Mouse (Mus musculus) gastrocnemius, postnatal 4 days (tissue): ENCODE data around the gene Galnt2. TPM values are rescaled to one million over a fixed set of nuclear protein-coding genes. Genes with fewer than 3 reads are reported as not detected.

Experiments used
- DNase-seq, 2 experiments: peaks; one replicate each; pipeline ENCODE4 v3.0.0; 2021 to 2022; ENCODE audit warnings: low spot score in 2 of 2, mixed read lengths in 2 of 2
- total RNA-seq, 2 experiments: library from RNA; stranded (reverse); gene quantifications; 2 replicates each; pipeline ENCODE4 v1.2.3; 2021

The Galnt2 gene
- total RNA-seq, 2 experiments from 2014 or later: 47.4 to 54.6 TPM

DNA sequence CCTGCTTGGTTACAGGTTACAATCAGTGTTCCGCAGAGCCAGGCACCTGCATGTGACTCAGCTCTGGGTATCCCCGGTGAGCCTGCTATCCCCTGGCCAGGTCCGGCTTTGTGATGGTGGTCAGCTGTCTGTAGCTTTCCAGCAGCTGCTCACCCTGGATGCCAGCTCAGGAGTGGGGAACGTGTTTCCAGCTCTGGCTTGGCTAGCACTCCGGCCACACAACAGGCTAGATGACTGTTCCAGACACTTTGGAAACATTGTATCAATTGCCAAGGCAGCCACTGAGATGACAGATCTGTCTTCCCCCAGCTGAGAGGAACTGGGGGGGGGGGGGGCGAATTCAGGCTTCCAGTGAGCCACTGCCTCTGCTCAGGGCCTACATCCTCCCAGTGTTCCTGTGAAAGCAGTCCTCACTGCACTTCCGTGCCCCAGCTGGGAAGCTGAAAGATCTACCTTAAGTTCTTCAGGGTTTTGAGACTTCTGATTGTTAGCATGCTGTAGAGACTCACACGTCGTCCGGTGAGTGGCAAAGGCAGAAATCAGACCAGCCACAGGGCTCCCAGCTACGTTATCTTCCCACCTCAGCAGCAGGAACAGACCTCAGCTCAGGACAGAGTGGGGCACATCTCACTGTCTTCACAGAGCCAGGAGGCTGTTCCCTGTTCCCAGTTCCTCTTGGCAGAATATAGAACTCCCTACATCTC lies 87.6 kb downstream of the Galnt2 start:
- peak in 1 of 2 experiments; percentile 43 for DNase-seq

DNA sequence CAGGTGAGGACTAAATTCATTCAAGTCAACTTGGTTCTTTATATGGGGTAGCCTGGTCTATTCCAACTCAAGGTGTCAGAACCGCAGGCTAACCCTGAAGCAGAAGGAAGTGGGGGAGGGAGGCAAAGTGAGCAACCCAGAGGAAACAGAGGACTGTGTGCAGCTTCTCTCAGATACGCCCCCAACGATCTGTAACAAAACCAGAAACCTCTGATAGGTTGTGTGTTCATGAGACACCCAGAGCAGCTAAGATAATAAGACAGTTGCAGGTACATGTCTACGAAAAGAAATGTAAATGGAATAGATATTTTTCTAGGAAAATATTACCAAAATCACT lies 88.1 kb downstream of the Galnt2 start:
- DNase-seq: no peak

DNA sequence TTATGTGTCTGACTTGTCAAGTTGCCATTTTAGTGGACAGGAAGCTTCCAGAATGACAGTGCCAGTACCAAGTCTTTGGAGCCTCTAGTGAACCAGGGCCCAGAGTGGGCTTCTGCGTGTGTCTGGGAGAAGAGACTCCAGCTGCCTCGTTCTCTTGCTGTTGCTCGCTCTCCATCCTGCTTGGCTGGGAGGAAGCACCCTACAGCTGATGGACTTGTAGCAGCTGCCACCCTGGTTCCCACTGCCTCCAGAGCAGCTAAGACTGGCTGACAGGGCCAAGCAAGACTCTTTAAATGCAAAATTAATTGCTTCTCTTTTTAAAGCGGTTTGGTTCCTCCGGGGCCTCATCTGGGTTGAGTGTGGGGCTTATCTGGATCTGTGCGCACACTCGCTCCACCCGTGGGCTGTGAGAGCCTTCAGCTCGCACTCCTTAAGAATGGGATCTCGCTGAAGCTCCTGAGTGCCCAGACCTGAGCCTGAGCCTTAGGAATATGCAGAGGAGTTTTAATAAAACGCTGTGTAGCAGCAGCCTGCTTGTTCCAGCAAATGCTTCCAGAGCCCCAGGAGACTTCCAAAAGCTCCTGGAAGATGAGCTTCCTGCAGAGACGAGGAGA lies 90.1 kb downstream of the Galnt2 start:
- no peak for DNase-seq

DNA sequence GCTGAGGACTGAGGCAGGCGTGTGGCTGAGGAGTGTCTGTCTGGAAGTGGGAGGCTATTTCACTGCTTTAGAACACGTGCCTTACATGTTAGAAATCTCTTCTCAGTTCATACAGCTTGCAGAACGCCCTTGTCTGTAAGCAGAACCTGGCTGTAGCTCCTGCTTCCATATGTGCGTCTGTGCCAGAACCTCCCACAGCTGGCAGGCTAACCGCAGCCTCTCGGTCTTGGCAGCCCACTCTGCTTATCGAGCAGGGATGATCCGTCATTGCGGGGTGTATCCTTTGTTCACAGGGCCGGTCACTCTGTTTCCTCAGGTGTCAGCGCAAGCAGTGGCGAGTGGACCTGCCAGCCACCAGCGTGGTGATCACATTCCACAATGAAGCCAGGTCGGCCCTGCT lies 92.2 kb downstream of the Galnt2 start:
- DNase-seq: no peak

DNA sequence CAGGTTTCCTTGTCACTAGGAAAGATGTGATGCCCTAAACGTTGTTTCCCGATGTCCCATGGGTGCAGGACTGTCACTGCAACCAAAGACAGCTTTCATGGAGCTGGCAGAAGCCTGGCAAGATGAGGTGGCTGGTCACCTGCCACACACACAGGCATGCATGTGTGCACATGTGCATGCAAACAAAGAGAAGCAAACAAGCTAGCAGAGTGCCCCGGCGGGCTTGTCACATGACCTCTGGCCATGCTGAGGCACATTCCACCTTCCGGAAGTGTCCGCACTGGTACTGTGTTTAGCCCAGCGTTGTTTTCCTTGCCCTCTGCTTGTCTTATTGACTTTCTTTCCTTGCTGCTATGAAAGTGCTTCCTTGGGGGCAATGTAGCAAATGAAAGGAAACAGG lies 97.1 kb downstream of the Galnt2 start:
- no peak for DNase-seq

DNA sequence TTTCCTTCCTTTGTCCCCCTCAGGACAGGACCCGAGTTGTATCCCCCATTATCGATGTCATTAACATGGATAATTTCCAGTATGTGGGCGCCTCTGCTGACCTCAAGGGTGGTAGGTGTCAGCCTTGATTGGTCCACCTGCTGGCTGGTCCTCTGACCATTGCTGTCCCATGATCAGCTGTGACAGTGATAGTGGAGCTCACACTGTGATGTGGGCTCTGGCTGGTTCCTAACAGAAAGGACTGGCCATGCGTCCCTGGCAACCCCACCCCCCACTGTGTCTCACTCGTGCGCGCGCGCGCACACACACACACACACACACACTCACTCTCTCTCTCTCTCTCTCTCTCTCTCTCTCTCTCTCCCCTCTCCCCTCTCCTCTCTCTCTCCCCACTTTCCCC lies 98.5 kb downstream of the Galnt2 start:
- no peak for DNase-seq

DNA sequence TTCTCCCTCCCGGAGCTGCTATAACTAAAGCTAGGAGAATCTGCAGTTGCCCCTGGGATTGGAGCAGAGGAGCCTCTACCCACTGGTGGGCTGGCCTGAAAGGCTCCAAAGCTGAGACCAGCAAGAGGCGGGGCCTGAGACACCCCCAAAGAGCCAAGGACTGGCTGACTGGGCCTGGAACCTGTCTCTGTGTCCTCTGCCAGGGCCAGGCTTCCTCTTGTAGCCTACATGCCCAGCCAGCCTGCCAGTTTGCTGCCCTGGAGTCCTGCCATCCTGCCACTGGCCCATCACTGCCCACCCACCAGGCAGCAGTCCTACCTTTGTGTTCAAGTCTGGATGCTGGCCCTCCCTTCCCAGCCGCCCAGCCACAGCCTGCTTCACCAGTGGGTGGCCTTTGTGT lies 99.2 kb downstream of the Galnt2 start:
- no peak for DNase-seq

DNA sequence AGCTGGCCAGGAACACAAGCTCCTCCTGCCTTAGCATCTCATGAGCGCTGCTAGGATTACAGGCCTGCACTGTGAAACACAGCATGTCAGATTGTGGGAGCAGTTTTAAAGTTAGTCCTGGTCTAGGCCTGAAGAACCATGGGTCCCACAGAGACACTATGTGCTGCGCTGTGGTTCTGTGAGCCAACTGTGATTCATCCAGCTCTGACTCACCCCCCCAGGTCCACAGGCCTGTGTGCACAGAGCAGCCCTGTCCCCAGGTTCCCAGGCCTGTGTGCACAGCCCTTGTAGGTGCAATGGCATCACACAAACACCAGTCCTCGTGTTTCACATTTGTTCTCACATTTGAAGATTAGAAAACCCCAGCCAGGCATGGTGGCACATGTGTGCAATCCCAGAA lies 99.9 kb downstream of the Galnt2 start:
- no peak for DNase-seq

DNA sequence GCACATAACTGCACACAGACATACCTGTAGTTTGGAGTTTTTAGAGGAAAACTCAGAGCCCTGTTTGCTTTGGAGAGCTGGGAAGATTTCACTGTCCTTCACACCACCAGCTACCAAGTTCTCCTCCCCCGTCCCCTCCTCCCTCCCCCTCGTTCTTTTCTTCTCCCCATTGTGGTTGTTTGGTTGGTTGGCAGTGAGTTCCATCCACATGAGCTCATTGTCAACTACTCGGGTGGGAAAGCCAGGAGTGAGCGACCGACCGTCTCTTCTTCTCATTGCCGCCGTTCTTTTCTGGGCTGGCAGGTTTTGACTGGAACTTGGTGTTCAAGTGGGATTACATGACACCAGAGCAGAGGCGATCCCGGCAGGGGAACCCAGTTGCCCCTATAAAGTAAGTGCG lies 100.5 kb downstream of the Galnt2 start:
- DNase-seq: no peak

DNA sequence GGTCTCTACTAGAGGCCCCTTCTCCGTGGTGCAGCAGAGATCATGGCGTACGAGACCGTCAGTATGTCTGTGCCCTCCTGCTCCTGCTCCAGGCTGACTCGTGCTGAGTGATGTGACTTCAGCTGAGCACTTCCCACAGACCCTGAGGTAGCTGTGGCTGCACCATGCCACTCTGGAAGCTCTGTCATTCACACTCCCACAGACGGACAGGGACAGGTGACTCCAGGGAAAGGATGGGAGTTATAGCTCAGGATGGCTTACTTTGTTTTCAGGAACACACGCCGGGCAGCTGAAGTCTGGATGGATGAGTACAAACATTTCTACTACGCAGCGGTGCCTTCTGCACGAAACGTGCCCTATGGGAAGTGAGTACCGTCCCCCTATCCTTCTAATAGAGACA lies 105.1 kb downstream of the Galnt2 start:
- DNase-seq: no peak

DNA sequence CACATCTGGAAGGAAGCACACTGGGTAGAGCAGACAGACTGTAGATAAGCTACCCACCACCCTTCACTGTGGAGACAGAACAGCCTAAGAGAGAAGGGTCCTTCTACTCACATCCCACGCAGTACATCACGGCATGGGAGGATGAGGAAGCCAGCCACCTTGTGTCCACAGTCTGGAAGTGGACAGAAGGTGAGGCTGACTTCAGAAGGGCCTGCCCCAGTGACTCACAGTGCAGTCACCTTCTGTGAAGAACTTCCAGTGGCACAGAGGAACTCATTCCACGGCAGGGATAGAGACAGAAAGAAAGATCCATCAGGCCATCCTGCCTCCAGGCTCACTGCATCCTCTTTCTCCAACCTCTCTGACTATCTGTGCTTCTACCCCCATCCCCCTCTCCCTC lies 108.6 kb downstream of the Galnt2 start:
- DNase-seq: no peak

DNA sequence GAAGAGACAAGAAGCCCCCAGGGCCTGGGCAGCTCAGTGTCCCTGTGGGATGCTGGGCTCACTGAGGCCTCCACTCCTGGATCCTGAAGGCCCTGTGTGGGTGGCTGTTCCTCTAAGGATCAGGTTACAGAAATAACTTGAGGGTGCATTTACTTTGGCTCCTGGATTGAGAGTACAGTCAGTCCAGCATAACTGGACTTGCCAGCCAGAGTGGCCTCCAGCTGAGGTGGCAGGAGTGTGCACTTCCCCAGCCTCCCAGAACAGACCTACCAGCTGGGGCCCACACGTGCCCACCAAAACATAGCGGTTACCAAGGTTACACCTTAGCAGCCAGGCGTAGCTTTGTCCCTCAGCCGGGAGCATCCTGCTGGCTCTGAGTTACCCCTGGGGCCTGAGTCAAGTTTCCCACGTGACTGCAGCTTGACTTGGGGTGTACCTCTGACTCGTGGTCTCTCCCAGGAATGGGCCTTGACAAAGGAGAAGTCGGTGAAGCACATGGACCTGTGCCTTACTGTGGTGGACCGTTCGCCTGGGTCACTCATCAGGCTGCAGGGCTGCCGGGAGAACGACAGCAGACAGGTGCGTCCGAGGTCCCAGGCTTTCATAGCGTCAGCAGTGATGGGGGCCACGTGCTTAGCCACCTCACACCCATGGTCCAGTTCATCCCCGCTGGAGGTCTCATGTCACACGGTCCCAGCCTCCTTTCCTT lies 109.3 kb downstream of the Galnt2 start:
- no peak for DNase-seq

DNA sequence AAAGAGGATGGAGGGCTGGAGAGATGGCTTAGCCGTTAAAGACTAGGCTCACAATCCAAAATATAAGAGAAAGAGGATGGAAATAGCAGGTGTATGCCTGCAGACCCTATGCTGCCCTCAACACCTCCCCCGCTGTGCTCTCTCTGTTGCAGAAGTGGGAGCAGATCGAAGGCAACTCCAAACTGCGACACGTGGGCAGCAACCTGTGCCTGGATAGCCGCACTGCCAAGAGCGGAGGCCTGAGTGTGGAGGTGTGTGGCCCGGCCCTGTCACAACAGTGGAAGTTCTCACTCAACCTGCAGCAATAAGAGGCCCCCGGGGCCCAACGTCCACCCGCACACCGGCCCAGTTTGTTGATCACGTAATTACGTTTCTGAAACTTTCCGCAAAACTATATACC lies 112.0 kb downstream of the Galnt2 start:
- DNase-seq: no peak

DNA sequence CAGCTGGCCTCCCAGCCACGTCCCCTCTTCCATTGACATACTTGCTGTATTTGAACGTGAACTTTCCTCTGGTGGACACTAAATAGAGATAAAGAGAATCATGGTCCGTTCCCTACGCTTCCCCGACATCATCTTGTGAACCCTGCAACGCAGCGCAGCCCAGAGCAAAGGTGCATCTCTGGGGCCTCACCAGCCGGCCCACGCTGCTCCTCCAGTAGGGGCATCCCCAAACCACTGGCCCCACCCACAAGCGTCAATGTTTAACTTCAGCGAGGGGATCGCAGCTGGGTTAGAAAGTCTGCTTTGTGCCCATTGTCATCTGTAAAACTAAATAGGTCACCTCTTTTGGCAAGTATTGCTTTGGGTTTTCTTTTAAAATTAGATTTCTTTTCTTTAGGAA lies 112.8 kb downstream of the Galnt2 start:
- no peak for DNase-seq

DNA sequence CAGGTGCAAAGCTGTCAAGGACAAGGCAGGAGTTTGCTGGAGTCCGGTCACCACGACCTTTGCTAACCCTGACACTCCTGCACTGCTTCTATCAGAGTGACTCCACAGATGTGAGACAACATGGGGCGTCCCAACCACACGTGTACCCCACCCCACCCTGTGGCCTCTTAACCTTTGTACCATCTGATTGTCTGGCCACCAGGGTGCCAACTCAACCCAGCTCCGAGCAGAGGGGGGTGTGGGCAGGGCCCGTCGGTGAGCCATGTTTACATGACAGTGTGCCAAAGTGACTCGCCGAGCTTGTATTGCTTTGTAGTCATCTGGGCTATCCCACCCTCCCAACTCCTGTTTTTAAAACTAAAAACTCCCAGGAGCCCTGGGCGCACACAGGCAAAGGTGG lies 113.9 kb downstream of the Galnt2 start:
- no peak for DNase-seq

DNA sequence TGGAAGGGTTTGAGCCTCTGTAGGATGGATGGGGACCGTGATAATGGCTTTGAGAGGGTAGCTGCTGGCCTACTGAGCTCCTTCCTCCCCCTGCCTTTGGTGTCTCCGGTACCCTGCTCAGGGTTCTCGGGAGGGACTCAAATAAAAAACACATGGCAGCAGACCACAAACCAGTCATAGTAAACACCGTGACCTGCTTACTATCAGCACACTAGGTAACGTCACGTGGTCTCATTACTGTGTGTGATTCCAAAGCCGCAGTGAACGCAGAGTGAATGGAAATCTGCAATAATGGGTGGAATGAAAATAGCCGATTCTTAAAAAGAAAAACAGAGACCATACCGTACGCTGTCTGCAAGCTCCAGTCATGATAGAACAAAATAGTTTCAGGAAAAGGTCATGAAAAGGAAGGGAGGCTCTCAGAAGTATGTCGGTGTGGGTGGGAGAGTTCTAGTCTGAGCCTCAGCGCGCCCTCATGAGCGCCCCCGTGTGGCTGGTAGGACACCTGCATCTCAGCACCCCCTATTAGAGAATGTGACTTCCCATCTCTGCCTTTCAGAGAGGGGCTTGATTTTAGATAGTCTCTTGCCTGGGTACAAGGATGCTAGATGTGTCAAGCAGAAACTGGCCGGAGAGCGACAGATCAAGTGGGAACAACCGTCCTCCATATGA lies 115.8 kb downstream of the Galnt2 start:
- DNase-seq: peak; percentile 53 to 64

DNA sequence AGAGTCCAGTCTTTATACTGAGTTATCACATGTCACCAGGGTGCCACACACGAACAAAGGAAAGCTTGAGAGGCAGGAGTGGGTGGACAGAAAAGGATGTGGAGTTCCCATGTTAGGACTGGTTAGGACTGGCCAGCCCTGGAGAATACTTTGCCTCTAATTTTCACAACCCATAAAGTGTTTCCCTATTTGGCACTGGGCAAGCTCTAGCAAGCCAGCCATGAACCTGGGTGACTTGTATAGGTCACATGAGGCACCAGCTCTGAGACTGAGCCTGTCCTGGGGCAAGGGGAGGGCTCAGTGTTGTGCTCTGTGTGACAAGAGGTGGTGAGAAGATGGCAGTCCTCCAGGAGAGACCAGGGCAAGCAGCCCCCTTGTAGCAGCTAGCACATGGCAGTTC lies 116.9 kb downstream of the Galnt2 start:
- DNase-seq: no peak

DNA sequence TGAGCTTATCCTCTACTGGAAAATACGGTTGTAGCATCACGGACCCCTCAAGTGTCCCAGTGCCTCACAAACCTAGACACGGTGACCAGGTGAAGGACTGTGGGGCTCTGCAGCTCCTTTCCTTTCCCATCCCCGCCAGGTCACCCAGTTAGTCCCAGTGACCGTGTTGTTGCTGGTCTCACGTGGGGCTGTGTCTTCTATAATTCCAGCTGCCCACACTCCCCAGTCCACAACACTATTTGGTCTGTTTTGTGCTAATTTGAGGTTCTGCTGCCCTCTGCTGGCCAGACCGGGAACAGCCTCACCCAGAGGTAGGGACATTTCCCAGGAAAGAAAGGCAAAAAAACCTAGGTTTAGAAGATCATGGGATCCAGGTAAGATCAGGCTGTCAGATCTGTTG lies 118.5 kb downstream of the Galnt2 start:
- DNase-seq: peak; percentile 66 to 79

DNA sequence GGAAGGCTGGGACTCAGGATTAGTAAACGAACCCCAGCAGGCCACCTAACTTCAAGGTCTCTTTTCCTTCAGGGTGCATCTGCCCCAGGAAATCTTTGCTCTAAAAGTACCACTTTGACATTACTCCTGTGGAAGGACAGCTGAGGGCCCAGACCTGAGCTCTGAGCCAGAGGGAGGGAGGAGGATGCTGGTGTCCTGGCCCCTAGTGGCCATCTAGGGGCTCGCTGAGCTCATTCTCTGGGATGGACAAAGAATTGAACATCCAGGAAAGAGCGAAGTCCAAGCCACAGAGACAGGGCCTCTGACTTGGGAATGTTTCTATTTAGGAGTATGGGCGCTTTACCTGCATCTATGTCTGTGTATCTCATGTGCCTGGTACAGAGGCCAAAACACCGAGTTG lies 120.4 kb downstream of the Galnt2 start:
- DNase-seq: no peak

DNA sequence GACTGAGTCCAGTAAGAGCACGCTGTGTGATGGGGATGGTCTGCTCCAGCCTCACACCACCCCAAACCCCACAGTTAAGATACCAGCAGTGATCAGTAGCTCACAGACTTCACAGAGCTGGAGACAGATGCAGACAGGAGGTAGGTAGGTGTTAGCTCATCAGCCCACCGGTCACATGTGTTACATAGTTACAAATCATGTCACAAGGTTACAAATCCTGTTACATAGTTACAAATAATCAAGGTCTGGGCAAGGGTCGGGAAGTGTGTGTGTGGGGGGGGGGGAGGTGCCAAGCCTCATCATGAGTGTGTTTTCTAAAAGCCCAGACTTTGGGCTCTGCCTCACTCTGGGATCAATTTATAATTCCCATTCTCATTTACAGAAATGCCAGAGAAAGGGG lies 129.7 kb downstream of the Galnt2 start:
- no peak for DNase-seq

DNA sequence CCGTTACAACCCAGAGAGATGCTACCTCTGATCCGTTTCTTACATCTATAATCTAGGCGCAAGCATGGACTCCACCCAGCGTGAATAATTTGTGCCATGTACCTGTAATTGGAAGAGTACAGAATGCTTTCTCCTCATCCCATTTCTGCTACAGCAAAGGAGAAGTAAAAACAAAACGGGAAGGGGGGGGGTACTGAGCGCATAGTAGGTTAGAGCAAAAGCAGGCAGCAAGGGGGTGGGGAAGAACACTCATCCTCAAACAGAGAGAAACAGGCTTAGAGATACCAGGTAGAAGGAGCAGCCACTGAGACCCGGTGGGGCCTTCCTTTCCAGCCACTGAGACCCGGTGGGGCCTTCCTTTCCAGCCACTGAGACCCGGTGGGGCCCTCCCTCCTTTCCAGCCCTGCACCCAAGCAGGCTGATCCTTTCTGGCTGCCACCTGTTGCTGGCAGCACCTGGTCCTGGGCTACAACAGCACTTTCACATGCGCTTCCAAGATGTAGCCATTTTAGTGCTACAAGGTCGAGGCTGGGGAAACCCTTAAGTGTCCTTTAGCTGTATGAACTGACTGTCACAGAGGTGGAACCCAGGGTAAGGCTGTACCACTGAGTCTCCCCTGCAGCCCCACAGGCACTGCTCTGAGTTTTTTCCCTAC lies 130.7 kb downstream of the Galnt2 start:
- no peak for DNase-seq

DNA sequence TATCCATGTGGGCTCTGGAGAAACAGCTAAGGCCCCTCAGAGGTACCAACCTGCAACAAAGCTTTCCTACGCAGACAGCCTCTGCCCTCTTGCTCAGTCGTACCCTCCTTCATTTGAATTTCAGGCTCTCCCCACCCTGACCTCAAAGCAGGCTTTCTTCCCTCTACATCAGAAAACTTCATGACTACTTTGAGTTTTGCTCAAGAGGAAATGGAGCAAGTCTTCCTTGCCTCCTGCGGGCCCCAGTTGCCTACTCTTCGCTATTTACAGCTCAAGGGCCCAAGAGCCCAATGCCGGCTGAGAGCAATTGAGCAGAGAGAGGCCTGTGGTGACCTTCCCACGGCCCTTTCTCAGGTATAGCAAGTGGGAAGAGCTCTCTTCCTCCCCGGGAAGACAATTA lies 131.4 kb downstream of the Galnt2 start:
- DNase-seq: no peak
